9 mouse cellular contexts compared by ENCODE assay signal in the genomic region with DNA sequence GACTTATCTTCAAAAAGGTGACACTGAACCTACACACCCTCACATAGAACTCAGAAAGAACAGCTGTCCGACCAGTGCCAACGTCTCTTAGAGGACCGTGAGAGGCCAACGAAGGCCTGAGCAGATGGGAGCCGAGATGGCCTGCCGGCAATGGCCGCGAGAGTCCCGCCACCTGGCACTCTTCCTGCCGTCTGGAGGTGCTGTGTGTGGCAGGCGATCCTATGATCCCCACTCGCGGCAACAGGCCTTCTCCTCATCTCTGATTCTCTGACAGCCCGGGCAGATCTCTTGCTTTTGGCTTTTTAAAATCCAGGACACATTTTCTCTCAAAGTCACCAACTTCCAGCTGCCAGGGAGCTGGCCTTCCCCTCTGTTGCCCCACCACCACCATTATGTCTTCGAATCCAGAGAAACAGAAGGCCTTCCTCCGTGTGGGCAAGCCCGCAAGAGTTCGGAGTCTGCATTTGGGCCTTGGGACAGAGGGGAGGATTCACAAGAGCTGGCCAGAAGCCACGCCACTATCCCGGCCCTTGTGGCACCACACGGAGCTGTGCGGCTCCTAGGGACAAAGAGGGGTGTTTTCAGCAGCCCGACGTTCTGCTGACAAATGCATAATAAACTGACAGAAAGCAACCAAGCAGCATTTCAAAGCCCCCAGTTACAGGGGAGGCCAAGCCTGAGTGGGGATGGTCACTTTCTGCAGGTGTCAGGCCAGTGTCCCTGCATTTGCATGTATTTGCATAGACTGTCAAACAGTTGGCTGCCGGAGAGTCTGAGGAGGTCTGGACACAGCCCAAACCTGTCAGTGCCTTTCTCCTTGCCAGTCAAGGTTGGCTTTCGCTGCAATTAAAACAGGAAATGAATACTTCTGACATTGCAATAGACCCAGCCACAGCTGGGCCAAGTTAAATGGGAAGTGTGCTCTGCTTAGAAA. TPM values are rescaled to one million over a fixed set of nuclear protein-coding genes. Genes with fewer than 3 reads are reported as not detected.
DNase-seq lines count a peak whose midpoint lies in the region; ATAC-seq and TF ChIP-seq lines count a peak whose summit lies in the region.
"Had no signal": no experiment of that assay in that cellular context is flagged by ENCODE, and none has a peak within 500 bp of the region (broad histone marks: within the 10 kb centered on the region; RNA-seq: fewer than 3 reads in every experiment).

No protein-coding gene starts in this region.

- peaks cover 9% of the 10 kb centered on the region for H3K27me3 ChIP-seq in heart, postnatal 0 days (ENCODE audit: control insufficient read depth, insufficient read depth, low read length)

- H3K4me1 ChIP-seq in heart, postnatal 0 days (ENCODE audit: control insufficient read depth, insufficient read depth) = peaks cover 10% of the 10 kb centered on the region; the same call in 1 of the 2 replicates
- H3K4me1 ChIP-seq: embryonic facial prominence, embryonic 15.5 days had no signal

- no peak overlapping the region for H3K9ac ChIP-seq in heart, postnatal 0 days (replicated peaks; ENCODE audit: low read depth, low read length)
- H3K9ac ChIP-seq: embryonic facial prominence, embryonic 15.5 days had no signal

- 0 out of 2 replicates have a peak overlapping the region, but pooled peaks have one; percentile 23 for H3K4me2 ChIP-seq in heart, postnatal 0 days (ENCODE audit: low read depth, low read length)
- H3K4me2 ChIP-seq: embryonic facial prominence, embryonic 15.5 days had no signal

- WGBS in heart, postnatal 0 days = 39% methylated on average over 26 of the region's 26 CpGs

- TF ChIP-seq CTCF in heart, postnatal 0 days (IDR thresholded peaks at IDR 0.05; ENCODE audit: low read depth) = no peak

- no peak for ATAC-seq in heart, postnatal 0 days (ENCODE audit: insufficient read depth, low read depth)
- peak; percentile 92 for ATAC-seq in megakaryocyte, adult 5-6 weeks (ENCODE audit: poor library complexity, severe bottlenecking)

- H3K9me3 ChIP-seq in heart, postnatal 0 days (replicated peaks; ENCODE audit: control insufficient read depth, low read length) = no peaks in the 10 kb centered on the region
- H3K9me3 ChIP-seq: embryonic facial prominence, embryonic 15.5 days had no signal

- no peak overlapping the region for H3K27ac ChIP-seq in heart, postnatal 0 days (ENCODE audit: low read depth)
- H3K27ac ChIP-seq: embryonic facial prominence, embryonic 15.5 days had no signal

- TF ChIP-seq EP300 in heart, postnatal 0 days (IDR thresholded peaks at IDR 0.05; ENCODE audit: low read depth) = no peak

- no peak for DNase-seq in heart, postnatal 0 days (ENCODE audit: low spot score)
- no peak for DNase-seq in heart, adult 11 months
- peak; percentile 50 for DNase-seq in adrenal gland, postnatal 25 days
- DNase-seq in frontal cortex, postnatal 36 days (ENCODE audit: low spot score in 2 of 2) = peak; percentile 26 to 31
- no peak for DNase-seq in lung, postnatal 25 days (ENCODE audit: low spot score)
- no peak for DNase-seq in ovary, postnatal 14 days (ENCODE audit: low spot score)
- DNase-seq in urinary bladder, postnatal 4 days (ENCODE audit: low spot score in 2 of 2) = no peak

- no peaks in the 10 kb centered on the region for H3K36me3 ChIP-seq in heart, postnatal 0 days (replicated peaks; ENCODE audit: control insufficient read depth, insufficient read depth, low read length)
- H3K36me3 ChIP-seq: embryonic facial prominence, embryonic 15.5 days had no signal

- no peak overlapping the region for H3K4me3 ChIP-seq in heart, postnatal 0 days (ENCODE audit: low read depth, low read length)
- H3K4me3 ChIP-seq: embryonic facial prominence, embryonic 15.5 days had no signal

RNA-seq across cellular contexts. Expression of a gene that starts 34.5 kb away (rescaled TPM):
- total RNA-seq in heart, postnatal 0 days (2014; rRNA removed; ENCODE audit: low replicate concordance) = not detected in 2 replicates
- 0.07 TPM in 1 of 2 replicates, not detected in the other for polyA plus RNA-seq in heart, postnatal 0 days (2015; fragmentation: Nextera tagmentation; extraction: Ambion mirVana)
- 0.27 TPM in 1 of 2 replicates, not detected in the other for total RNA-seq in adrenal gland, postnatal 25 days (2021)
- total RNA-seq in megakaryocyte, adult 5-6 weeks (2015) = not detected in 2 replicates
- not detected in 2 replicates for total RNA-seq in megakaryocyte, adult 5-6 weeks (2017)

Comparison
In these comparisons a context has a peak if more than half of its experiments do, and no peak if none do; other contexts are left out.
1. DNase-seq: peak in adrenal gland, postnatal 25 days (single experiment) and frontal cortex, postnatal 36 days (2 of 2); none in heart, postnatal 0 days (single experiment), heart, adult 11 months (single experiment), lung, postnatal 25 days (single experiment), ovary, postnatal 14 days (single experiment) and urinary bladder, postnatal 4 days (0 of 2).